Mouse (Mus musculus) erythroblast, embryonic 14.5 days (primary cell): ENCODE data around the gene Gm17334.

Source experiments
- GATA1 ChIP-seq: IDR thresholded peaks from 2 replicates; pipeline ENCODE4 v1.6.1; 2012; ENCODE audit warnings: low read length, inconsistent platforms, mixed read lengths
- TAL1 ChIP-seq: IDR thresholded peaks from 3 replicates; pipeline ENCODE4 v1.6.1; 2012; ENCODE audit warnings: low read length, inconsistent platforms, mixed read lengths

DNA sequence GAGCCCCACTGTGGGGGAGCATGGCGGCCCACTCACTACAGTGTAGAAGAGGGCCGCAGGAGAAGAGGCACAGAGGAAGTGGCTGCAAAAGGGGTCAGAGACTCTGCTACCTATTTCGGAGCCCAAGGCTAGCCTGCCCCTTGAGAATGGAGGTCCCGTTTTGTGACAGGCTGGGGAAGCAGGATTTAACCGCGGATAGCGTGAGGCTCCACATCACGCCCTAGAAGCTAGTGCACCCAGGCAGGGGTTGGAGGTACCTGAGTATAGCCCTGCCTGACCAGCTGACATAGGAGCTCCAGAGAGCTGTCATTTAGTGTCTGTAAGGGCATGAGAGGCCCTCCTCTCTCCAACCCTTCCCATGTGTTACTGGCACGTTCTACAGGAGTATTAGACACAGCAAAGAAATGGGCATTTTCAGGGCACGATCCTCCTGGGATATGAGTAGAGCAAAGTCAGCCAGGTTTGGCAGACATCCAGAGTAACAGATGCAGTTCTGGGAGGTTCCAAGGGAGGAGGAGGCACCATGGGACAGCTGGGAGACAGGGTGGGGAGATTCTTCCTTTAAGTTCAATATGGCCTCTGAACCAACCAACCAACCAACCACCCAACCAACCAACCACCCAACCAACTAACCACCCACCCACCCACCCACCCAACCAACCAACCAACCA, 25.2 kb upstream of the Gm17334 start:
- no peak for TF ChIP-seq GATA1
- no peak for TF ChIP-seq TAL1
